Comparison of ENCODE assay signal across 34 mouse cellular contexts in the genomic region with DNA sequence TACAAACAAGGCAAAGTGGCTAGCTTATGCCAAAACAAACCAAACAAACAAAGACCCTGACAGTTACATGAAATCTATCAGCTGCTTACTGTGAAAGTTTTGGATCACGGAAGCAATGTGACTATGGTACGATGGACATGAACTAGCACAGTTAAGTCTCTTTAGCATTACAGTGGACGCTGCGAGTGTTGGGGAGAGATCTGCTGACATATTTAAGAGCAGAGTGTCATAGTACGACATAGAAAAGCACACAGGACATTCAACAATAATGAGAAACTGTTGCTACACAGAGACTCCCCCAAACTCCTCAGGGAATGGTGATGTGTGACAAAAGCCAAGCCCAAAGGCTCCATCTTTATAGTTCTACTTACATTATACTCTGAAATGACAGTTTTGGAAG.
"Had no signal": no experiment of that assay in that cellular context is flagged by ENCODE, and none has a peak within 500 bp of the region (broad histone marks: within the 10 kb centered on the region; RNA-seq: fewer than 3 reads in every experiment).

No protein-coding gene starts in this region.

- H3K4me2 ChIP-seq: heart, embryonic 11.5 days; heart, embryonic 12.5 days; heart, embryonic 13.5 days; heart, embryonic 15.5 days; hindbrain, embryonic 12.5 days; hindbrain, embryonic 13.5 days; hindbrain, embryonic 14.5 days; hindbrain, embryonic 15.5 days; intestine, embryonic 15.5 days; kidney, embryonic 15.5 days had no signal

- H3K9me3 ChIP-seq: heart, embryonic 10.5 days; heart, embryonic 12.5 days; heart, embryonic 13.5 days; heart, embryonic 15.5 days; hindbrain, embryonic 10.5 days; hindbrain, embryonic 12.5 days; hindbrain, embryonic 13.5 days; hindbrain, embryonic 15.5 days; intestine, embryonic 15.5 days; kidney, embryonic 15.5 days had no signal

- DNase-seq: heart, adult 18-20 months; heart, adult 2 months; heart, postnatal 10 days; heart, postnatal 14 days; heart, postnatal 36 days; heart, postnatal 4 days; kidney, adult 11 months; kidney, adult 18-20 months; kidney, adult 2 months; kidney, postnatal 10 days; kidney, postnatal 14 days; kidney, postnatal 25 days; kidney, postnatal 4 days; layer of hippocampus, adult 9-11 months; layer of hippocampus, postnatal 36 days had no signal

- H3K4me1 ChIP-seq: heart, embryonic 10.5 days; heart, embryonic 12.5 days; heart, embryonic 13.5 days; heart, embryonic 15.5 days; hindbrain, embryonic 10.5 days; hindbrain, embryonic 12.5 days; hindbrain, embryonic 13.5 days; hindbrain, embryonic 15.5 days; intestine, embryonic 15.5 days; kidney, embryonic 15.5 days had no signal

- ATAC-seq: hindbrain, embryonic 16.5 days; hindbrain, postnatal 0 days; inflammation-experienced regulatory T-cells, adult 6 months; intestine, embryonic 15.5 days; intestine, embryonic 16.5 days; intestine, postnatal 0 days had no signal

- H3K27me3 ChIP-seq: heart, embryonic 12.5 days; heart, embryonic 13.5 days; heart, embryonic 15.5 days; hindbrain, embryonic 12.5 days; hindbrain, embryonic 13.5 days; hindbrain, embryonic 15.5 days; intestine, embryonic 15.5 days; kidney, embryonic 15.5 days had no signal

- H3K27ac ChIP-seq: heart, adult 2 months; heart, embryonic 10.5 days; heart, embryonic 13.5 days; heart, embryonic 15.5 days; hindbrain, embryonic 10.5 days; hindbrain, embryonic 12.5 days; hindbrain, embryonic 13.5 days; hindbrain, embryonic 14.5 days; hindbrain, embryonic 15.5 days; hindbrain, postnatal 0 days; intestine, embryonic 15.5 days; kidney, embryonic 15.5 days; layer of hippocampus, adult 2 months; left cerebral cortex, adult 2 months had no signal

- H3K36me3 ChIP-seq: heart, embryonic 15.5 days; hindbrain, embryonic 15.5 days; intestine, embryonic 15.5 days had no signal

- H3K4me3 ChIP-seq: heart, adult 2 months; heart, embryonic 10.5 days; heart, embryonic 12.5 days; heart, embryonic 13.5 days; heart, embryonic 15.5 days; hindbrain, embryonic 10.5 days; hindbrain, embryonic 12.5 days; hindbrain, embryonic 13.5 days; hindbrain, embryonic 15.5 days; intestine, embryonic 15.5 days; kidney, embryonic 15.5 days; layer of hippocampus, adult 2 months; left cerebral cortex, adult 2 months had no signal

- H3K9ac ChIP-seq: heart, embryonic 12.5 days; heart, embryonic 13.5 days; heart, embryonic 15.5 days; hindbrain, embryonic 12.5 days; hindbrain, embryonic 13.5 days; hindbrain, embryonic 14.5 days; hindbrain, embryonic 15.5 days; intestine, embryonic 15.5 days; kidney, embryonic 15.5 days had no signal
